Mouse (Mus musculus) liver, embryonic 15.5 days (tissue): ENCODE data around the gene Rbfox3. TPM values are rescaled to one million over a fixed set of nuclear protein-coding genes. Genes with fewer than 3 reads are reported as not detected.

ENCODE experiments used
- ATAC-seq: fragments of 200-750 bp; cut with Nextera tagmentation; 2 replicates; pipeline ENCODE4 v1.8.0; 2017; ENCODE audit warnings: moderate number of reproducible peaks, mild to moderate bottlenecking, moderate library complexity; ENCODE audit not compliant: insufficient read depth
- H3K27ac ChIP-seq: fragments of 300-500 bp; sonication (generic); replicated peaks from 2 replicates; pipeline ENCODE4 v1.5.1; 2015; ENCODE audit warnings: mild to moderate bottlenecking, inconsistent platforms
- H3K27me3 ChIP-seq: fragments of 300-500 bp; sonication (generic); 2 replicates; pipeline ENCODE4 v1.6.1; 2015; ENCODE audit warnings: mild to moderate bottlenecking, inconsistent platforms
- H3K36me3 ChIP-seq: fragments of 300-500 bp; sonication (generic); replicated peaks from 2 replicates; pipeline ENCODE4 v1.6.1; 2015; ENCODE audit warnings: moderate library complexity, mild to moderate bottlenecking, inconsistent platforms
- H3K4me1 ChIP-seq: fragments of 300-500 bp; sonication (generic); replicated peaks from 2 replicates; pipeline ENCODE4 v1.6.1; 2015; ENCODE audit warnings: inconsistent platforms
- H3K4me2 ChIP-seq: fragments of 300-500 bp; sonication (generic); 2 replicates; pipeline ENCODE4 v1.6.1; 2015; ENCODE audit warnings: moderate library complexity, mild to moderate bottlenecking, inconsistent platforms
- H3K4me3 ChIP-seq: fragments of 300-500 bp; sonication (generic); replicated peaks from 2 replicates; pipeline ENCODE4 v1.5.1; 2015; ENCODE audit warnings: mild to moderate bottlenecking, inconsistent platforms
- H3K9ac ChIP-seq: fragments of 300-500 bp; sonication (generic); 2 replicates; pipeline ENCODE4 v1.6.1; 2015; ENCODE audit warnings: moderate library complexity, mild to moderate bottlenecking, inconsistent platforms
- H3K9me3 ChIP-seq: fragments of 300-500 bp; sonication (generic); replicated peaks from 2 replicates; pipeline ENCODE4 v1.6.1; 2016; ENCODE audit warnings: inconsistent platforms
- WGBS: fragments of 180-500 bp; shearing (Covaris S2); methylation state at CpG from one replicate; pipeline ENCODE4 v1.1.7; 2015; ENCODE audit warnings: mixed read lengths; ENCODE audit not compliant: insufficient replicate concordance; 5-methylcytosine and 5-hydroxymethylcytosine counted together
- polyA plus RNA-seq: library from polyadenylated mRNA; unstranded; fragments of >200 nt; fragmentation: Nextera tagmentation; extraction: Ambion mirVana; gene quantifications from 2 replicates; pipeline ENCODE4 v1.2.1, GENCODE M21; 2015

Gene Rbfox3
- polyA plus RNA-seq, 1 experiment from 2014 or later = 0.13 TPM

- ATAC-seq = no peak
- H3K9me3 ChIP-seq = no peaks in the 10 kb centered on the region
- H3K27ac ChIP-seq = no peak overlapping the region
- H3K36me3 ChIP-seq = no peaks in the 10 kb centered on the region
- H3K4me3 ChIP-seq = no peak overlapping the region
- H3K27me3 ChIP-seq = no peaks in the 10 kb centered on the region
- 68% methylated on average over 11 of the region's 11 CpGs for WGBS
- H3K4me1 ChIP-seq = no peaks in the 10 kb centered on the region
- no peak overlapping the region for H3K4me2 ChIP-seq
- H3K9ac ChIP-seq = no peak overlapping the region
Measured at GRCm38 (mm10) chr11:118813942-118814341, 97.5 kb downstream of the Rbfox3 start.

DNA sequence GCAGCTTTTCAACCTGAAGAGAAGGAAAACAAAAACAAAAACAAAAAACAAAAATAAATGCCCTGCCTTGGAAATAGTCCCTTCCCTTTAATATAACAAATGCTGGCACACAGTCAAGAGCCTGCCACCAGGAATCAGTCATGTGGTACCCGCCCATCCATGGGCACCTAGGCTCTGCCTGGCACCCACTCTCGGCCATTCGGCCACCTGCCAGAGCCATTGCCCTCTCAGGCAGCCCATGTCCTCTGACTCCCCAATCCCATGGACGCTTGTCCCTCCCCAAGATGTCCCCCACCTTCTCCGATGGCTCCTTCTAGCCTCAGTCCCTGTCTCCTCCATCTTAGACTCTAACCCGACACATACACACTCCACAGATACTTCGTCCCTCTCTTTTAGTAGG, 100.0 kb downstream of the Rbfox3 start:
- H3K27ac ChIP-seq = no peak overlapping the region
- 61% methylated on average over 7 of the region's 7 CpGs for WGBS
- no peaks in the 10 kb centered on the region for H3K4me1 ChIP-seq
- H3K4me2 ChIP-seq = no peak overlapping the region
- no peaks in the 10 kb centered on the region for H3K27me3 ChIP-seq
- no peaks in the 10 kb centered on the region for H3K9me3 ChIP-seq
- H3K9ac ChIP-seq = no peak overlapping the region
- ATAC-seq = no peak
- no peaks in the 10 kb centered on the region for H3K36me3 ChIP-seq
- H3K4me3 ChIP-seq = no peak overlapping the region

DNA sequence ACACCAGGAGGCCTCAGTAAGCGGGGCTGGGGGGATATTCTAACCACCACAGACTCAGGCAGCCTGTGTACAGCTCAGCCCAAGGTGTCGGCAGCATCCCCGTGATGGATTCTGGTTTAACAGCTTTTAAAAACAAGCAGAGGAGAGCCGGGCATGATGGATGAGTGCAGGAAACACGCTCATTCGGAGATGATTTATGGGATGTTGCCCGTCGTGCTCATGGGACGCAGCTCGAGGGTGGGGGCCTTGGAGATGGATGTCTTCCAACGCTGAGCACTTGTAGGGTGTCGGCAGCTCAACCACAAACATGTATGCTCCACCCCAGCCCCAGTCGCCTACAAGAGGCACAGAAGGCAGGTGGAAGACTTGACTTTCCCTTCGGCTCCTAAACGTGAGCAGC, 103.9 kb downstream of the Rbfox3 start:
- no peak for ATAC-seq
- H3K4me2 ChIP-seq = no peak overlapping the region
- H3K27ac ChIP-seq = no peak overlapping the region
- H3K9me3 ChIP-seq = no peaks in the 10 kb centered on the region
- H3K36me3 ChIP-seq = no peaks in the 10 kb centered on the region
- H3K4me3 ChIP-seq = no peak overlapping the region
- 49% methylated on average over 15 of the region's 15 CpGs for WGBS
- no peaks in the 10 kb centered on the region for H3K4me1 ChIP-seq
- H3K27me3 ChIP-seq = no peaks in the 10 kb centered on the region
- H3K9ac ChIP-seq = no peak overlapping the region

DNA sequence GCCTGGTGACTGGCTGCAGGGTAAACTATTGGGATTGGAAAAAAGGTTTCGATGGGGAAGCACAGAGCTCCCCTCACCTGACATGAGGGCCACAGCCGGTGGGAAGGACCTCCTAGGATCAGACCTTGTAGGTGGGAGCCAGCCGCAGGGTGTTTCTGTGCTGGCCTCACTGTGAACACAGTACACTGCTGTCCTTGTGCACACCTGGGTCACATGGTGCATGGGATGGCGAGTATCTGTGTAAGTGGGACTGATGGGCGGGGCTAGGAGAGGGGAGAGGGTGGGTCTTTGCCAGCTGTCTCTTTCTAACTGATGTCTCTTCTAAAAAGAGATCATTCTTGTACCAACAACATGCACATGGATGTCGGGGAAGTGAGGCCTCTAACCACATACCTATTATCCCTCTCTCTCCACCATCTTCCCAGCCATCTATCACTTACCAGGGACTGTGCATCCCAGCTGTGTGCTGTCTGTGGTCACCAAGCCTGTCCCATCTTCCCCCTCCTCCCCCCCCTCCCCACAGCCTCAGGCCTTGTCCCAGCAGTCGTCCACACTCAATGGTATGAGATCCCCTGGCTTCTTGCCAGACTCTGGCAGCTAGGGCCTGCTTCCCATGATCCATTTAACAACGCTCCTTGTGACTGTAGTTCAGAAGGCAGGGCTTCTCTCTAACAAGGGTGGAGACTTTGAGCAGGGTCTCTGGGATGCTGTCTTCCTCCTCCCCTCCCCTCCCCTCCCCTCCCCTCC, 116.4 kb downstream of the Rbfox3 start:
- no peak overlapping the region for H3K9ac ChIP-seq
- 43% methylated on average over 8 of the region's 8 CpGs for WGBS
- H3K4me3 ChIP-seq = no peak overlapping the region
- no peaks in the 10 kb centered on the region for H3K27me3 ChIP-seq
- no peak overlapping the region for H3K4me2 ChIP-seq
- no peaks in the 10 kb centered on the region for H3K4me1 ChIP-seq
- no peak overlapping the region for H3K27ac ChIP-seq
- no peaks in the 10 kb centered on the region for H3K36me3 ChIP-seq
- no peaks in the 10 kb centered on the region for H3K9me3 ChIP-seq
- no peak for ATAC-seq

DNA sequence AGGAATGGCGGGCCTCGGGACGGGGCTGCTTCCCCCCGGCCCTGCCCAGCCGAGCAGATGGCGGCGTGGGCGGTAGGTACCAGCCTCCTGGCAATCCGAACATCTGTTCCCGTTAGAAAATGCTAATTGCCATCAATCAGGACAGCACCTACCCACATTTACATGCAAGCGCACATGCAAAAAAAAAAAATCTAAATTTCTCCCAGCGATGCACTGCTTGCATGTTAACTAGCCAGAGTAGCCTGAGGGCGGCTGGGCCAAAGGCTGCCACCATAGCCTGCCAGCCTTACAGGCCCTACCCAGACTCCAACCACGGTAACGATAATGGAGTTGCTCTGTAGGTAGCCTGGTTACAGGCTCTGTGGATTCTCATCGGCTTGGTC, 117.8 kb downstream of the Rbfox3 start:
- Histone ChIP-seq H3K27me3 (no peaks in the 10 kb centered on the region), H3K4me3 (no peak overlapping the region), H3K4me1 (no peaks in the 10 kb centered on the region), H3K27ac (no peak overlapping the region), H3K36me3 (no peaks in the 10 kb centered on the region), H3K9me3 (no peaks in the 10 kb centered on the region; the same call in 1 of the 2 replicates), H3K9ac (no peak overlapping the region), H3K4me2 (no peak overlapping the region)
- 69% methylated on average over 16 of the region's 16 CpGs for WGBS
- no peak for ATAC-seq

- Histone ChIP-seq H3K36me3 (no peaks in the 10 kb centered on the region), H3K4me3 (no peak overlapping the region), H3K9ac (no peak overlapping the region), H3K4me2 (no peak overlapping the region), H3K9me3 (no peaks in the 10 kb centered on the region; the same call in 1 of the 2 replicates), H3K4me1 (no peaks in the 10 kb centered on the region), H3K27me3 (no peaks in the 10 kb centered on the region), H3K27ac (no peak overlapping the region)
- WGBS = 59% methylated on average over 10 of the region's 10 CpGs
- no peak for ATAC-seq
Measured at GRCm38 (mm10) chr11:118792916-118793638, 118.3 kb downstream of the Rbfox3 start.

DNA sequence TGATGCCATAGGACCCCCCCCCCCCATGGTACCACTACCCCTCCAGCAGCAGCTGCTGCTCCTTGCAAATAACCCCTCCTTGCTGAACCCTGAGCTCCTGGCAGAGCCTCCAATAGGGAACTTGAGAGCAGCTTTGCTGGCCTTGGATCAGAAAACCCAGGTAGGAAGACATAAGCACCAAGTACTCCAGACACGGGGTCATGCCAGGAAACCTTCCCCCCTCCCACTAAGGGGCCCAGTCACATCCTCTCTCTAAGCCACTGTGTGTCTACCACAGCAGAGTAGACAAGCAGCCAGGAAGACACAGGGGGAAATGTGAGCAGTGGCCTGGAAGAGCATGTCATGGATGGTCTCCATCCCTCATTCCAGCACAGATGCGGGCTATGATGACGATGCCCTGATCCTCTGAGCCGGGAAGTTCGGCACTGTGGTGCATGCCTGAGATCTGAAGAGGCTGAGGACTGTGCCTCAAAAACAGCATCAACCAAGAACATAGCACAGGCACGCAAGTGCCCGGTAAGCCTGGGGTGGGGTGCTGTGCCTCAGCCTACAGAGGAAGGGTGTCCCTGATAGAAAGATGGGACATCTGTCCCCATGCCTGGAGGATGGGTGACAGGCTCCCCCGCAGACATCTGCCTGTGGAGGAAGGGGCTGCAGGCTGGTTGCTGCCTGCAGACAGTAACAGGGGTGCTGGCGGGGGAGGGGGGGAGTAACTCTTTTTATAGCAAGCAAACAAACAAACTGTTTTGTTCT, 119.1 kb downstream of the Rbfox3 start:
- Histone ChIP-seq H3K36me3 (no peaks in the 10 kb centered on the region), H3K27me3 (no peaks in the 10 kb centered on the region), H3K9me3 (no peaks in the 10 kb centered on the region; the same call in 1 of the 2 replicates), H3K4me1 (no peaks in the 10 kb centered on the region), H3K4me3 (no peak overlapping the region), H3K27ac (no peak overlapping the region), H3K9ac (no peak overlapping the region), H3K4me2 (no peak overlapping the region)
- ATAC-seq = no peak
- 58% methylated on average over 9 of the region's 9 CpGs for WGBS

DNA sequence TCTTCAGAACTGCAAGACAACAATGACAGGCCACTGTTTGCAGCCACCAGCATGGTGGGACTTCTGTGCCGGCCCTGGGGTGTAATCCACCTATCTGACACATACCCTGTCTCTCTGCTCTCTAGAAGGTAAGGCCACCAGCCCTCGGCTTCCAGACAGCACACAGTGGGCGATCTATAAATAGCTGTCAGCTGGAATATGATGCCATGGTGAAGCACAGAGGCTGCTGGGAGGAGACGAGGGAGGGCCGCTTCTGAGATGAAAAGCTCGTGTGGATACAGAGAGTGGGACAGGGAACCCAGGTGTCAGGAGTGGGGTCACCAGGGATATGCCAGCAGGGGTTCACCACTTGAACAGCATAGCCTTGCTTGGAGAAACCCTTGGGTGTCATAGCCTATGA, 120.0 kb downstream of the Rbfox3 start:
- H3K4me2 ChIP-seq = no peak overlapping the region
- no peak overlapping the region for H3K27ac ChIP-seq
- no peaks in the 10 kb centered on the region for H3K36me3 ChIP-seq
- no peaks in the 10 kb centered on the region for H3K4me1 ChIP-seq
- H3K9ac ChIP-seq = no peak overlapping the region
- no peaks in the 10 kb centered on the region for H3K27me3 ChIP-seq
- H3K4me3 ChIP-seq = no peak overlapping the region
- H3K9me3 ChIP-seq = no peaks in the 10 kb centered on the region; the same call in 1 of the 2 replicates
- WGBS = 51% methylated on average over 6 of the region's 6 CpGs
- ATAC-seq = no peak

DNA sequence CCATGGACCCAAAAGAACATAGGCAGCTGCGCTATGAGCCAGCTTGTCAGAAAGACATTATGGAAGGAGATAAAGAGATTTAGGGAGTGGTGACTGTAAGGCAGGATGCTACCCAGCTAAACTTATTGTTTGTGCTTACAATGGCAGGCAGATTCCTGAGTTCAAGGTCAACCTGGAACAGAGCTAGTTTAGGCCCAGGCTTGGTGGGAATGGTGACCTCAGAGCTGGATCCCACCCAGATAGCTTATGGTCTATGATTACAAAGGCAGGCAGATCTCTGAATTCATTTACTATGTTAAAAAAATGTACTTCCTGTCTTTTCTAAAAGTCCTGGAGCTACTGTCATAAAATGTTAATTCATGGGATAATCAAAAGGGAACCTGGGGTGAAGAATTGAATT, 123.3 kb downstream of the Rbfox3 start:
- Histone ChIP-seq H3K9me3 (no peaks in the 10 kb centered on the region; the same call in 1 of the 2 replicates), H3K36me3 (no peaks in the 10 kb centered on the region), H3K27me3 (no peaks in the 10 kb centered on the region), H3K9ac (no peak overlapping the region), H3K27ac (no peak overlapping the region), H3K4me2 (no peak overlapping the region), H3K4me3 (no peak overlapping the region), H3K4me1 (no peaks in the 10 kb centered on the region)
- no peak for ATAC-seq
- 56% methylated on average over 1 of the region's 1 CpGs for WGBS

DNA sequence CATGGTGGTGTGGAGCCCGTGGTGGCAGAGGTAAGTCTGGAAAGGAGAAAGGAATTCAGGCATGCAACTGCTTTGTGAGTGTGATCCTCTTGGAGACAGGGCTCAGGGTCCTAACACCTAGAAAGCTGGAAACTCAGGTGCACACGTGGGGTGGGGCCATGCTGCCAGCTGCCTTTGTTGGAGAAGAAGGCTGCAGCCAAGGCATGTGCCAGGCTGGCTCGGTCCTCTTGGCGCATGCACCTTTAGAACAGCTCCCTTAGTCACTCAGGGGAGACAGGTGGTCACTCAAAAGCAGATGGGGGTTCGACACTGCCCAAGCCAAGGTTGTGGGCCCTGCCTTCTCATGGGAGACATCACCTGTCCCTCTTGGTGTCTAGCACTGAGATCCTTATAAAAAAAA, 128.7 kb downstream of the Rbfox3 start:
- Histone ChIP-seq H3K27me3 (0 out of 2 replicates have a peak, but pooled peaks cover 4% of the 10 kb centered on the region), H3K9me3 (no peaks in the 10 kb centered on the region), H3K4me1 (no peaks in the 10 kb centered on the region), H3K27ac (no peak overlapping the region), H3K36me3 (no peaks in the 10 kb centered on the region), H3K9ac (no peak overlapping the region), H3K4me2 (no peak overlapping the region), H3K4me3 (no peak overlapping the region)
- WGBS = 50% methylated on average over 5 of the region's 5 CpGs
- no peak for ATAC-seq

DNA sequence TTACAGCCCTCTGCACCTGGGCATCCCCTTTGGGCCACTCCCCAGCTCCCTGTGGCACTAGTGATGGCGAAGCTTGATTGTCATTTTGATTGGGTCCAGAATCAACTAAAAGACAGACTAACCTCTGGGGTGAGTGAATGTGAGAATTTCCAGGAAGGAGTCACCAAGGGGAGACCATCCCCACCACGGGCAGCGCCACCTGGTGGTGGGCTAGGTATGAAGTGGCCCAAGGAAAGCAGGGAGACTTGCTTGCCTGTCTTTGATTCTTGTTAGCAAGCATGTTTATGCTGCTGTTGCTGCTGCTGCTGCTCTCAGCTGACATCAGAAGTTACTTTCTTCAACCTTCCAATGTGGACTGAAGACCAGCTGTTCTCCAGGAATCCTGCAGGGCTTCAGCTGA, 135.6 kb downstream of the Rbfox3 start:
- ATAC-seq = no peak
- Histone ChIP-seq H3K27ac (no peak overlapping the region), H3K27me3 (0 out of 2 replicates have a peak, but pooled peaks cover 4% of the 10 kb centered on the region), H3K9me3 (no peaks in the 10 kb centered on the region), H3K36me3 (no peaks in the 10 kb centered on the region), H3K4me2 (no peak overlapping the region), H3K4me1 (no peaks in the 10 kb centered on the region), H3K4me3 (no peak overlapping the region), H3K9ac (no peak overlapping the region)
- 9% methylated on average over 3 of the region's 3 CpGs for WGBS
